ENCODE assay signal across 8 mouse cellular contexts in genomic region chr1:126597376-126597775, GRCm38 (mm10).
DNase-seq lines count a peak whose midpoint lies in the region; ATAC-seq lines count a peak whose summit lies in the region.

No protein-coding gene starts in this region.

- 62% methylated on average over 3 of the region's 3 CpGs for WGBS in midbrain, embryonic 10.5 days
- WGBS in midbrain, embryonic 15.5 days, result 29% methylated on average over 3 of the region's 3 CpGs

- H3K9me3 ChIP-seq in midbrain, embryonic 10.5 days (replicated peaks), result no peaks in the 10 kb centered on the region
- H3K9me3 ChIP-seq in midbrain, embryonic 15.5 days, result no peaks in the 10 kb centered on the region

- 0 out of 2 replicates have a peak, but pooled peaks cover 6% of the 10 kb centered on the region for H3K27me3 ChIP-seq in midbrain, embryonic 10.5 days (ENCODE audit: low read depth, poor library complexity, severe bottlenecking)
- no peaks in the 10 kb centered on the region for H3K27me3 ChIP-seq in midbrain, embryonic 15.5 days (replicated peaks)

- DNase-seq in embryo, embryonic 10 days (ENCODE audit: low spot score), result peak; percentile 67
- DNase-seq in embryo, embryonic 9.5 days (ENCODE audit: extremely low spot score), result no peak
- DNase-seq in midbrain, embryonic 10.5 days (ENCODE audit: low spot score), result peak; percentile 51
- DNase-seq in kidney, postnatal 10 days, result peak; percentile 79
- DNase-seq in retina, adult 2 months (ENCODE audit: low read depth, low spot score), result peak; percentile 13
- no peak for DNase-seq in cerebellum, adult 18-20 months

- peaks cover 57% of the 10 kb centered on the region for H3K4me1 ChIP-seq in midbrain, embryonic 10.5 days
- peaks cover 9% of the 10 kb centered on the region; the same call in 1 of the 2 replicates for H3K4me1 ChIP-seq in midbrain, embryonic 15.5 days

- no peak for ATAC-seq in midbrain, embryonic 15.5 days (replicated peaks)
- no peak for ATAC-seq in erythroid progenitor cell, adult 5-6 weeks (replicated peaks; ENCODE audit: low FRiP score, poor library complexity, severe bottlenecking)

- H3K4me2 ChIP-seq in midbrain, embryonic 15.5 days, result no peak overlapping the region

- H3K9ac ChIP-seq in midbrain, embryonic 15.5 days, result no peak overlapping the region

- H3K27ac ChIP-seq in midbrain, embryonic 10.5 days (replicated peaks), result peak overlapping the region; percentile 52; the same call in 1 of the 2 replicates
- H3K27ac ChIP-seq in midbrain, embryonic 15.5 days, result no peak overlapping the region

- no peaks in the 10 kb centered on the region for H3K36me3 ChIP-seq in midbrain, embryonic 10.5 days
- no peaks in the 10 kb centered on the region for H3K36me3 ChIP-seq in midbrain, embryonic 15.5 days (replicated peaks)

- H3K4me3 ChIP-seq in midbrain, embryonic 10.5 days, result no peak overlapping the region
- no peak overlapping the region for H3K4me3 ChIP-seq in midbrain, embryonic 15.5 days

Comparison
In these comparisons a context has a peak if more than half of its experiments do, and no peak if none do; other contexts are left out.
1. DNase-seq: peak in embryo, embryonic 10 days (single experiment), midbrain, embryonic 10.5 days (single experiment), kidney, postnatal 10 days (single experiment) and retina, adult 2 months (single experiment); none in embryo, embryonic 9.5 days (single experiment) and cerebellum, adult 18-20 months (0 of 2).